Comparison of ENCODE assay signal across 8 mouse cellular contexts in genomic region chr3:87499072-87499471, GRCm38 (mm10). TPM values are rescaled to one million over a fixed set of nuclear protein-coding genes. Genes with fewer than 3 reads are reported as not detected.
DNase-seq lines count a peak whose midpoint lies in the region; ATAC-seq and TF ChIP-seq lines count a peak whose summit lies in the region.

No protein-coding gene starts in this region.

- no peak overlapping the region for H3K9ac ChIP-seq in lung, embryonic 14.5 days

- H3K4me2 ChIP-seq in lung, embryonic 14.5 days: no peak overlapping the region

- TF ChIP-seq CTCF in lung, embryonic 14.5 days (IDR thresholded peaks at IDR 0.05; ENCODE audit: low read depth): peak; percentile 95

- no peaks in the 10 kb centered on the region for H3K4me1 ChIP-seq in lung, embryonic 14.5 days (ENCODE audit: insufficient read depth)

- no peak overlapping the region for H3K27ac ChIP-seq in lung, embryonic 14.5 days (ENCODE audit: low read depth)

- no peak overlapping the region for H3K4me3 ChIP-seq in lung, embryonic 14.5 days (ENCODE audit: low read depth, low read length)

- peak; percentile 91 for DNase-seq in R1 (ENCODE audit: low read depth, low spot score)
- peak; percentile 85 to 86 for DNase-seq in cerebellum, postnatal 10 days
- peak; percentile 66 to 88 for DNase-seq in frontal cortex, postnatal 36 days (ENCODE audit: low spot score in 2 of 2)
- peak; percentile 79 for DNase-seq in kidney, postnatal 14 days
- DNase-seq in lung, embryonic 14.5 days: peak; percentile 94
- DNase-seq in retina, adult 2 months (ENCODE audit: low read depth, low spot score): peak; percentile 40
- peak; percentile 73 for DNase-seq in thymus, postnatal 25 days

- 10% methylated on average over 3 of the region's 3 CpGs for WGBS in lung, embryonic 14.5 days

- H3K27me3 ChIP-seq in lung, embryonic 14.5 days (ENCODE audit: insufficient read depth, low read length): no peaks in the 10 kb centered on the region

- H3K9me3 ChIP-seq in lung, embryonic 14.5 days (ENCODE audit: low read depth, low read length): no peaks in the 10 kb centered on the region

- H3K36me3 ChIP-seq in lung, embryonic 14.5 days (ENCODE audit: insufficient read depth): no peaks in the 10 kb centered on the region

- peak; percentile 82 for ATAC-seq in CD4-positive, CD25-positive, alpha-beta regulatory T cell, adult 4 months
- ATAC-seq in lung, embryonic 14.5 days (ENCODE audit: insufficient read depth): peak; percentile 35; the same call in 1 of the 2 replicates

RNA-seq across cellular contexts. Expression of gene Etv3, which starts 26.1 kb away (rescaled TPM):
- 10 to 100 TPM; 24.6 to 37.8 TPM for polyA plus RNA-seq in CD4-positive, CD25-positive, alpha-beta regulatory T cell, adult 4 months (2017; shearing (Covaris generic))
- polyA plus RNA-seq in lung, embryonic 14.5 days (2014; fragmentation: Nextera tagmentation; extraction: Ambion mirVana): 10.8 and 12.8 TPM in 2 replicates

Comparison
In these comparisons a context has a peak if more than half of its experiments do, and no peak if none do; other contexts are left out.
1. DNase-seq: peak in every context shown above with its lines; median percentile 94 in lung, embryonic 14.5 days; 91 in R1; 86 in cerebellum, postnatal 10 days; 79 in kidney, postnatal 14 days; 77 in frontal cortex, postnatal 36 days; 73 in thymus, postnatal 25 days; 40 in retina, adult 2 months.